In the genomic region with DNA sequence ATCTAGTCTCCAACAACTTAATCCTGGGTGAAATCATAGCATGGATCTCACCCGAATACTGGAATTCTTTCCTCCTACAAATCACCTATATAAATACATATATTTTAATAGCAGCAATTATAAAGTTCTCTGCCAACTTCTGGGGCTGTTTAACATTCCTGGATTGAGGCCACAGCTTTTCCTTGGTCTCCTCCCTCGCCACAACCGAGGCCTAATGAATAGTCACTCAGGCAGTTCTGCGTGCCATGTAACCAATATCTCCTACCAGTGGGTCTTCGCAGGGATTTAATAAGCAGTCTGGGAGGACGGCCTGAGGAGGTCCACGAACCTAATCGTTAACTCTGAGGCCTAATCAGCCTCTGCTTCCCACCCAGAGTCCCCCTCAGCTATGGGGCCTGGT, we compare ENCODE assay signal across 25 mouse cellular contexts. TPM values are rescaled to one million over a fixed set of nuclear protein-coding genes. Genes with fewer than 3 reads are reported as not detected.
DNase-seq lines count a peak whose midpoint lies in the region; ATAC-seq and TF ChIP-seq lines count a peak whose summit lies in the region.
"Had no signal": no experiment of that assay in that cellular context is flagged by ENCODE, and none has a peak within 500 bp of the region (broad histone marks: within the 10 kb centered on the region; RNA-seq: fewer than 3 reads in every experiment).

No protein-coding gene starts in this region.

- no peak overlapping the region for H3K4me2 ChIP-seq in embryonic facial prominence, embryonic 14.5 days (ENCODE audit: low read depth, low read length)
- H3K4me2 ChIP-seq in limb, embryonic 14.5 days (replicated peaks; ENCODE audit: low read depth, low read length, severe bottlenecking) = no peak overlapping the region
- H3K4me2 ChIP-seq in liver, embryonic 11.5 days = no peak overlapping the region
- H3K4me2 ChIP-seq: embryonic facial prominence, embryonic 12.5 days; embryonic facial prominence, embryonic 15.5 days; forebrain, embryonic 13.5 days had no signal

- ATAC-seq in embryonic facial prominence, embryonic 14.5 days (ENCODE audit: low read depth) = no peak; the same call in 1 of the 2 replicates
- ATAC-seq in limb, embryonic 14.5 days (ENCODE audit: low FRiP score, low read depth) = no peak
- ATAC-seq in liver, embryonic 11.5 days (replicated peaks; ENCODE audit: low FRiP score) = no peak
- ATAC-seq: activated CD4-positive, CD25-positive, alpha-beta regulatory T cell, adult 4 months; CD4-positive, CD25-positive, alpha-beta regulatory T cell, adult 4 months; forebrain, embryonic 13.5 days; forebrain, embryonic 16.5 days; Patski had no signal

- 32% methylated on average over 8 of the region's 8 CpGs for WGBS in embryonic facial prominence, embryonic 14.5 days
- WGBS in embryonic facial prominence, embryonic 10.5 days = 53% methylated on average over 8 of the region's 8 CpGs
- WGBS in limb, embryonic 14.5 days = 17% methylated on average over 8 of the region's 8 CpGs
- 59% methylated on average over 8 of the region's 8 CpGs for WGBS in limb, embryonic 10.5 days
- WGBS in liver, embryonic 11.5 days = 67% methylated on average over 8 of the region's 8 CpGs

- H3K4me3 ChIP-seq in embryonic facial prominence, embryonic 14.5 days (ENCODE audit: low read depth, low read length) = no peak overlapping the region
- H3K4me3 ChIP-seq in embryonic facial prominence, embryonic 10.5 days = no peak overlapping the region
- no peak overlapping the region for H3K4me3 ChIP-seq in limb, embryonic 14.5 days (replicated peaks; ENCODE audit: low read length)
- H3K4me3 ChIP-seq in limb, embryonic 10.5 days = no peak overlapping the region
- no peak overlapping the region for H3K4me3 ChIP-seq in liver, embryonic 11.5 days (ENCODE audit: low read depth, low read length)
- H3K4me3 ChIP-seq: embryonic facial prominence, embryonic 12.5 days; embryonic facial prominence, embryonic 15.5 days; erythroblast, embryonic 14.5 days; forebrain, embryonic 13.5 days had no signal

- H3K27me3 ChIP-seq in embryonic facial prominence, embryonic 14.5 days (replicated peaks; ENCODE audit: control insufficient read depth, insufficient read depth, low read length) = no peaks in the 10 kb centered on the region
- peaks cover 8% of the 10 kb centered on the region; the same call in 1 of the 2 replicates for H3K27me3 ChIP-seq in embryonic facial prominence, embryonic 10.5 days (replicated peaks; ENCODE audit: low read depth, poor library complexity, severe bottlenecking)
- H3K27me3 ChIP-seq in limb, embryonic 14.5 days (ENCODE audit: control insufficient read depth, insufficient read depth, low read length) = no peaks in the 10 kb centered on the region
- peaks cover 43% of the 10 kb centered on the region for H3K27me3 ChIP-seq in limb, embryonic 10.5 days (ENCODE audit: low read depth, poor library complexity, severe bottlenecking)
- no peaks in the 10 kb centered on the region for H3K27me3 ChIP-seq in liver, embryonic 11.5 days (replicated peaks; ENCODE audit: control insufficient read depth, insufficient read depth, low read length)
- H3K27me3 ChIP-seq: embryonic facial prominence, embryonic 12.5 days; forebrain, embryonic 13.5 days; Patski had no signal

- H3K27ac ChIP-seq in embryonic facial prominence, embryonic 14.5 days (replicated peaks; ENCODE audit: low read depth, low read length) = no peak overlapping the region
- H3K27ac ChIP-seq in embryonic facial prominence, embryonic 10.5 days (replicated peaks) = no peak overlapping the region
- no peak overlapping the region for H3K27ac ChIP-seq in limb, embryonic 14.5 days (replicated peaks; ENCODE audit: low read depth, low read length)
- H3K27ac ChIP-seq in limb, embryonic 10.5 days = no peak overlapping the region
- no peak overlapping the region for H3K27ac ChIP-seq in liver, embryonic 11.5 days (ENCODE audit: low read depth, low read length)
- H3K27ac ChIP-seq: embryonic facial prominence, embryonic 12.5 days; embryonic facial prominence, embryonic 15.5 days; forebrain, embryonic 13.5 days had no signal

- H3K9ac ChIP-seq in embryonic facial prominence, embryonic 14.5 days (ENCODE audit: low read depth, low read length) = no peak overlapping the region
- no peak overlapping the region for H3K9ac ChIP-seq in limb, embryonic 14.5 days (ENCODE audit: low read depth, low read length, severe bottlenecking)
- no peak overlapping the region for H3K9ac ChIP-seq in liver, embryonic 11.5 days (ENCODE audit: low read depth, low read length)
- H3K9ac ChIP-seq: embryonic facial prominence, embryonic 12.5 days; embryonic facial prominence, embryonic 15.5 days; forebrain, embryonic 13.5 days had no signal

- no peak for TF ChIP-seq POLR2A in limb, embryonic 14.5 days (IDR thresholded peaks at IDR 0.05; ENCODE audit: borderline replicate concordance, extremely low read depth, insufficient read depth, insufficient read length)

- H3K36me3 ChIP-seq in embryonic facial prominence, embryonic 14.5 days (ENCODE audit: control insufficient read depth, insufficient read depth, low read length) = no peaks in the 10 kb centered on the region
- H3K36me3 ChIP-seq in embryonic facial prominence, embryonic 10.5 days (replicated peaks) = no peaks in the 10 kb centered on the region
- H3K36me3 ChIP-seq in limb, embryonic 14.5 days (ENCODE audit: control insufficient read depth, insufficient read depth, low read length) = no peaks in the 10 kb centered on the region
- H3K36me3 ChIP-seq in limb, embryonic 10.5 days = no peaks in the 10 kb centered on the region
- no peaks in the 10 kb centered on the region for H3K36me3 ChIP-seq in liver, embryonic 11.5 days (ENCODE audit: control insufficient read depth, insufficient read depth, low read length)
- H3K36me3 ChIP-seq: embryonic facial prominence, embryonic 12.5 days; embryonic facial prominence, embryonic 15.5 days; G1E had no signal

- no peaks in the 10 kb centered on the region for H3K9me3 ChIP-seq in embryonic facial prominence, embryonic 14.5 days (ENCODE audit: control insufficient read depth, low read length)
- no peaks in the 10 kb centered on the region for H3K9me3 ChIP-seq in embryonic facial prominence, embryonic 10.5 days
- no peaks in the 10 kb centered on the region for H3K9me3 ChIP-seq in limb, embryonic 14.5 days (ENCODE audit: control insufficient read depth, low read length)
- H3K9me3 ChIP-seq in limb, embryonic 10.5 days (replicated peaks) = no peaks in the 10 kb centered on the region
- H3K9me3 ChIP-seq in liver, embryonic 11.5 days (ENCODE audit: control insufficient read depth, low read length) = no peaks in the 10 kb centered on the region
- H3K9me3 ChIP-seq: embryonic facial prominence, embryonic 12.5 days; embryonic facial prominence, embryonic 15.5 days; forebrain, embryonic 13.5 days; G1E had no signal

- H3K4me1 ChIP-seq in embryonic facial prominence, embryonic 14.5 days (ENCODE audit: control insufficient read depth, insufficient read depth, low read length) = no peaks in the 10 kb centered on the region
- H3K4me1 ChIP-seq in embryonic facial prominence, embryonic 10.5 days = peaks cover 4% of the 10 kb centered on the region
- H3K4me1 ChIP-seq in limb, embryonic 14.5 days (ENCODE audit: control insufficient read depth, insufficient read depth, low read length) = no peaks in the 10 kb centered on the region
- H3K4me1 ChIP-seq in limb, embryonic 10.5 days = peaks cover 4% of the 10 kb centered on the region; the same call in 1 of the 2 replicates
- no peaks in the 10 kb centered on the region for H3K4me1 ChIP-seq in liver, embryonic 11.5 days (replicated peaks; ENCODE audit: control insufficient read depth, insufficient read depth, low read length)
- H3K4me1 ChIP-seq: embryonic facial prominence, embryonic 12.5 days; forebrain, embryonic 13.5 days had no signal

- DNase-seq in embryonic facial prominence, embryonic 14.5 days (ENCODE audit: low spot score) = peak; percentile 72
- DNase-seq in embryonic facial prominence, embryonic 10.5 days (ENCODE audit: low spot score) = no peak
- DNase-seq in limb, embryonic 14.5 days (ENCODE audit: low spot score) = peak; percentile 76
- no peak for DNase-seq in limb, embryonic 10.5 days (ENCODE audit: low spot score)
- DNase-seq in liver, embryonic 11.5 days (ENCODE audit: low spot score) = no peak
- DNase-seq: adrenal gland, adult 8-10 months; adrenal gland, postnatal 14 days; adrenal gland, postnatal 36 days; B cell, adult 2 months; cerebellum, adult 11 months; cerebellum, adult 18-20 months; cerebellum, adult 8-10 months; cerebellum, adult 9-11 months; cerebellum, postnatal 14 days; cerebellum, postnatal 36 days; embryo, embryonic 11 days had no signal

RNA-seq across cellular contexts. Expression of a gene that starts 56.9 kb away (rescaled TPM):
- 3.3 and 3.7 TPM in 2 replicates for polyA plus RNA-seq in embryonic facial prominence, embryonic 14.5 days (2014; fragmentation: Nextera tagmentation; extraction: Ambion mirVana)
- 0.80 and 0.81 TPM in 2 replicates for polyA plus RNA-seq in embryonic facial prominence, embryonic 10.5 days (2016; fragmentation: Nextera tagmentation; extraction: Ambion mirVana)
- polyA plus RNA-seq in limb, embryonic 14.5 days (2012; rRNA removed) = 6.2 and 7.4 TPM in 2 replicates
- 3.6 and 4.6 TPM in 2 replicates for polyA plus RNA-seq in limb, embryonic 14.5 days (2014; fragmentation: Nextera tagmentation; extraction: Ambion mirVana)
- 0.34 and 0.56 TPM in 2 replicates for polyA plus RNA-seq in limb, embryonic 10.5 days (2016; fragmentation: Nextera tagmentation; extraction: Ambion mirVana)
- polyA plus RNA-seq in liver, embryonic 11.5 days (2014; fragmentation: Nextera tagmentation; extraction: Ambion mirVana) = 1.1 and 1.3 TPM in 2 replicates
- polyA plus RNA-seq: activated CD4-positive, CD25-positive, alpha-beta regulatory T cell, adult 4 months; CD4-positive, CD25-positive, alpha-beta regulatory T cell, adult 4 months; erythroblast, embryonic 14.5 days; G1E had no signal

Comparison
In these comparisons a context has a peak if more than half of its experiments do, and no peak if none do; other contexts are left out.
1. DNase-seq: peak in embryonic facial prominence, embryonic 14.5 days (single experiment) and limb, embryonic 14.5 days (single experiment); none in embryonic facial prominence, embryonic 10.5 days (single experiment), limb, embryonic 10.5 days (single experiment) and liver, embryonic 11.5 days (single experiment).